Mouse (Mus musculus): ENCODE data around the gene Tmsb10. TPM values are rescaled to one million over a fixed set of nuclear protein-coding genes. Genes with fewer than 3 reads are reported as not detected.

Gene Tmsb10
- polyA plus RNA-seq (2014; fragmentation: Illumina TruSeq; extraction: RNeasy Lipid Tissue Mini Kit (QIAGEN cat#74804); ENCODE audit: low read depth, low replicate concordance), result 6.2 TPM

GRCm38 (mm10) chr6:72958662-72959071 is at the start of gene Tmsb10:
TSS of gene Tmsb10 (minus strand) at chr6:72958748.

Other genes starting within 250 kb of the Tmsb10 start
- 0.58 TPM for gene Tcf7l1, start 169.5 kb downstream of the Tmsb10 start, polyA plus RNA-seq (2014; fragmentation: Illumina TruSeq; extraction: RNeasy Lipid Tissue Mini Kit (QIAGEN cat#74804); ENCODE audit: low read depth, low replicate concordance)
- 57.2 TPM for gene Kcmf1, start 58.8 kb downstream of the Tmsb10 start, polyA plus RNA-seq (2014; fragmentation: Illumina TruSeq; extraction: RNeasy Lipid Tissue Mini Kit (QIAGEN cat#74804); ENCODE audit: low read depth, low replicate concordance)